Mouse (Mus musculus) kidney, postnatal 10 days (tissue): ENCODE data around the gene Tmem218.

Experiments
- DNase-seq: peaks from one replicate; pipeline ENCODE4 v3.0.0; 2021; ENCODE audit warnings: mixed read lengths

Tmem218 gene

DNA sequence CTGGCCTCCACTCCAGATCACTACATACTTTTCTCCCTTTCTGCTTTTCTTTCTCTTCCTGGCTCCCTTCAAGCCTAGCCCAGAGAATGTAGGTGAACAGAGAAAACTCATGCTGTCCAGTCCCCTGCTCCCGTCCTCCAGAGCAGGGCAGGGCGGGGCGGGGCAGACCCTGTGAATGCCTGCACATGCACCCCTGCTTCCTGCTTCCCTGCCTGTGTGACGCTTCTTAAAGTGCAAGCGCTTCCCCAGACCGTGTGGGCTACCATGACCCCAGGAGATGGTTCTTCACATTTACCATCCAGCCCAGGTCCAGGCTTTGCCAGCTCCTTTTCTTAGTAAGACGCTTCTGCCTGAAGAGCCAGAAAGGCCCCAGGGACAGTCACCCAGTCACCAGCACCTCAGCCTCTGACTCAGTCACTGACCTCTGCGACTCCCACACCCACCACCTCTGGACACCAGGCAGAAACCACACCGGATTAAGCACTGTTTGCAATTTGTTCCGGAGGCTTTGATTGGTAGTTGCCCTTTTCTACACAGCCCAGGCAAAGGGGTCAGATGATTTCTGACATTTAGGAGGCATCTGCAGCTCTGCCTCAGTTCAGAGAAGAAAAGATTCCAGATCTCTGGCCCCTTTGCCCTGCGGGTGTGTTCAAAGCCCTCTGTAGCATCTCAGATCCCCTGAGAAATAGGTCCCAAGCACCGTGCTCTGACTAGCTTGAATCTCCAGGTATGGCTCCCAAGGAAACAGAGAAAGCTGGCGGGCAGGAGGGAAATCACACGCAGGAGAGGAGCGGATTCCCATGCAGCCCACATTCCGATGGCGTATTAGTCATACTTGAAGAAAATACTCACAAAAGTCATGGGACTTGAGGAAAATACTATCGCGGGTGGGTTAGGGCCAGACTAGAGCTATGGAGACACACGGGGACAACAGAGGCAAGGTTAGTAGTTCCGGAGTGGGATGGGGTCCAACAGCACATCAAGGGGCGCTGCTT is 24.5 kb downstream of the Tmem218 start:
- no peak for DNase-seq

DNA sequence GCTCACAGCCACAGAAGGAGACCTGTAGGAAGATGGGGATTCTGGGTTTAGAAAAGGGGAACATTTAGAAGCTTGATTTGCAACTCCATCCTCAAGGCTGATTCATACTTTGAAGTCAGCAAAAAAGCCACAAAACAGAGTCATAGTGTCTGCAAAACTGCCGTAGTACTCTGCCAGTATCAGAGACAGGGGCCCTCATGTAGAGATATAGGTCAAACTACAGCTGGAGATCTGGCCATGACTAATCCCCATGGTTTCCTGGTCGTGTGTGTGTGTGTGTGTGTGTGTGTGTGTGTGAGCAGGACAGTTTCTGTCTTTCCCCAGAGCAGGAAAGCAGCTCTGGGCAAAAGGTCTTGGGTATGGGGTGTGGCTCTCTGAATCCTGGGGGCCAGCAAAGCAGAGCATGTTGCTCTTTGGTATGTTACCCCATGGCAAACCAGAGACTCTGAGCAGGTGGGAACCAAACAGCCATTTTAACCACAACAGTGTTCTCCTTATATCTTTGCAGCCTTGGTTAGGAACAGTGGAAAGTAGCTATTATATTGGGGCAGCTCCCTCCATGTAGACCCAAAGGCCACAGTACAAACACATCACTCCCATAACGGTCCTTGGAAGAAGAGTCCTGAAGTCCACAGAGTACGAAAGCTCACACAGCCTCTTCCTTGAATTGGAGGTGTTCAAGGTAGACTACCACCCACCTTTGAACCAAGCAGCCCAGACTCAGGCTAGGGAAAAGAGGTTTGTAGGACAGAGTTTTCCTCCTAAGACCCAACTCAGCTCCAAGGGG is 28.1 kb downstream of the Tmem218 start:
- peak; percentile 40 for DNase-seq

DNA sequence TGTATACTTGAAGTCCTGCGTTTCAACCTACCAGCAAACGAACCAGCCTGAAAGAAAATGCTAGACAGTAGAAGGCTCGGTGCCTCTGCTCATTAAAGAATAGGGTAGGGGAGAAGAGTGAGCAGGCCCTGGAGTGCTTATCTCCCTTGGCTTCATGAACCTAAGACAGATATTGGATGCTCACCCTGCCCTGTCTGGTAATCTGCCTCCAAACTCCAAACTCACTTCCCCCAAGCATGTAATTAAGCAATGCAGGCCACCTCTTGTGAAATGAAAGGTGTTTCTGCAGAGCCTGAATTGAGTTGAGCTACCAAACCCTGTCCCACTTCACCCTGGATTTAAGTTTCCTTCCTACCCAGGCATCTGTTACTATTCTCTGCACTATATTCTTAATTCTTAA is 34.7 kb downstream of the Tmem218 start:
- DNase-seq: no peak

DNA sequence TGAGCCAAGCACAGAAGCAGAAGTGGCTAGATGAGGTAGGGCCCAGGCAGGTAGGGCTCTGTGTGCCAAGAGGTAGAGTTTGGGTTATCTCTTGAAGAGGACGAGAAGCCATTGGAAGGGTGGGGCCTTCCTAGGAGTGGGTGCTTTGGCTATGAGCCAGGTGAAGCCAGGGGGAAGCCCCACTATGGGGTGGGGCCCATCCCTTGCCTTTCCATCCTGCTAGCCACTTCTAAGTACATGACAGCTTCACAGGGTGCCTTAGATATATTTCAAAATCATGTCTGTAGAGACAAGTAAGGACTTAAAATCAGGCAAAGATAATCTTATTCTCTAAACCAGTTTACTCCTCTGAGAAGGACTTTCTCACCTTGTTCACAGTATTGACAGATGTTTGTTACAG is 36.6 kb downstream of the Tmem218 start:
- DNase-seq: no peak

DNA sequence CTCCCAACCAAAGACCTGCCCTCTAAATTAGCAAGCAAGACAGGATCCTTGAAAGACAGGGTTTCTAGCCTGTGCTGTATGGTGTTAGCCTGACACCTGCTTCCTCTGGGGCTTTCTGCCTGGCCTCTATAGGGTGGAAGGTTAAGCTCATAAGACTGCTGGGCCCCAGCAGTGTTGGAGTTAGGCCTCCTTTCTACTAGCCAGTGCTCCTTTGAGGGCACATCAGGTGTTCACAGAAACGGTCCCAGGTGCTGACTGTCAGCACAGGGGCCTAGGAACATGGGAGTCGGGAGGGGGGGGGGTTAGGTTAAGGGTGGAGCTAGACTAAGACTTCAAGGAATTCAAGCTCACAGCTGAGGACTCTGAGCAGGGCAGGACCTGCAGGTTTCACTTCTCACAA is 37.4 kb downstream of the Tmem218 start:
- DNase-seq: no peak

DNA sequence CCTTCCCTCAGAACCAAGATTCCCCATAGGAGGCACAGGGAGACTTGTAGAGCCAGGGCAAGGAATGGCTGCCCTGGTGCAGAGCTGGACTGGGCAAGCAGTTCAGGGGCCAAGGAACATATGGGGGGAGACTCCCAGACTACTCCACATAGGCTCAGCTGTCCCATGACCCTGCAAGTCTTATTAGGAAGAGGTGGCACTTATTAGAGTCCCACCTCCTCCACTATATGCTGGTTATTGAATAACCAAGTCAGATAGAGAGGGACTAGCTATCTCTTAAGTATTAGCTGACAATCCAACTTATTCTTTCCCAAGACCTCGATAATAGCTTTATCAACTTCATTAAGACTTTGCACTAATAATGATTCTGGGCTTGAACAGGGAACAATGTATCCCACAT is 37.8 kb downstream of the Tmem218 start:
- DNase-seq: no peak

DNA sequence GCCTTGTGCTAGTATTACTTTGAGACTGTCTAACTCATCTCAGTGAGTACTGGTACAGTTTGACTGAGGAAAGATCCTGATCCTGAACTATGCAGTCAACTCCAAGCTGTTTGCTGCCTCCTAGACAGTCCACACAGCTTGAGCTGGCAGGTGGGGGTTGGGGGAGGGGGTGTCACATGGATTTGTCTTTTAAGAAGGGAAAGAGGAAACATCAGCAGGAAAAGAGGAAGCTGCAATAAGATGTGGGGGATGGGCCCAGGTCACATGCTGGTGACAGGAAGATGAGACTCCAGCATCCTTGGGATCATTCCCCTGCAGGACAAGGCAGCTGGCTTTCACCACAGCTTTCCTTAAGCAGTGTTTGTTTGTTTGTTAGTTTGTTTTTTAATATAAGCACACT is 39.4 kb downstream of the Tmem218 start:
- peak; percentile 64 for DNase-seq

DNA sequence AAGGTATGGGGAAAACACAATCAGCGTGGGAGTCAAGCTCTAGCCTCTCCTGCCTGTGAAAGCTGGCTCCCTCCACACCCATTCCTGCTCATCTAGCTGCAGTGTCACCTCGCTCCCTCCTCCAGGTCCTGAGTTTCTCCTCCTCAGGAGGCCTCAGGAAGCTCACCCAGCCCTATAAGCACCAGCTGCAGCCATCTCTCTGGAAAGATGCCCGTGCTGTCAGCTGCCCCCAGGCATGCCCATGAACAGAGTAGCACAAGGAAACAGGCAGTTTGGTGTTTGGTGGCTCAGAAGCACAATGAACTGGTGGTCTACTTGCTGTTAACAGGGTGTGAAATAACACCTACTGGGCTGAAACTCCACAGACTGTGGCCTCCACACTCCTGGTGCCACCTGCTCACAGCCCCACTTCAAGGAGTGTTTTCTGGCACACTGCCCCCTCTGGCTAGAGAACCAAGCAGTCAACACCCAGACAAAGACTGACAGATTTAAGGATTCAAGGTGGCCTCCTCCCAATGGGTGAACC is 40.4 kb downstream of the Tmem218 start:
- DNase-seq: no peak

DNA sequence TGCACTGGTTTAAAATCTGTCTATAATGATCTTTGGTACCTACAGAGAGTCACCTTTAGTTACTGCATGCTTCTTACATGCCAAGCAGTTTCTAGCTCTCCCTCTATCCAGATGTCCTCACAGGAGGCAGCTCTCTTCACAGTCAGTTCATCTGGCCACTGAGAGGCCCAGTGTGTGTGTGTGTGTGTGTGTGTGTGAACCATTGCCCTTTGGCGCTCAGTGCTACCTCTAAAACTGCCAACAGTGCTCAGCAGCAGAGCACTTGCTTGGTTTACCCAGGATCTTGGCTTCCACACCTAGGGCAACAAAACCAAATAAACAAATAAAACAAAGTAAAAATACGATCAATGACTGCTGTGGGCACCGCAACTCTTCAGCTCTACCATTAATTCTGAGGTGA is 42.0 kb downstream of the Tmem218 start:
- no peak for DNase-seq

DNA sequence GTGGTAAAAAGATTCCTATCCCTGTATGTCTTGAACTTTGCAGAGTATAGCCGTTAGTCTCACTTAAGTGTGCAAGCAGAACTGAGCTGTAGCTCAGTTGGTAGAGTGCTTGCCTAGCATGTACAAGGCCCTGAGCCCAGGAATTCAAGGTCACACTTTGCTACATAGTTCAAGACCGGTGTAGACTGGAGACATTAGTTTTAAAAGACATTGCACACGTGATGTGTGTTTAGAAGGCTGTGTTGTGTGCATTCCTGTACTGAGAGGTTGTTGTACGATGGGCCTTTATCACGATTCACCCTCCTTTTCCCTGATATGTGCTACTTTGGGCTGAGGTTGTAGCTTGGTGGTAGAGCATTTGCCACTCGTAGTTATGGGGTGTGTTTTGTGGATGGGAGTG is 42.6 kb downstream of the Tmem218 start:
- no peak for DNase-seq

DNA sequence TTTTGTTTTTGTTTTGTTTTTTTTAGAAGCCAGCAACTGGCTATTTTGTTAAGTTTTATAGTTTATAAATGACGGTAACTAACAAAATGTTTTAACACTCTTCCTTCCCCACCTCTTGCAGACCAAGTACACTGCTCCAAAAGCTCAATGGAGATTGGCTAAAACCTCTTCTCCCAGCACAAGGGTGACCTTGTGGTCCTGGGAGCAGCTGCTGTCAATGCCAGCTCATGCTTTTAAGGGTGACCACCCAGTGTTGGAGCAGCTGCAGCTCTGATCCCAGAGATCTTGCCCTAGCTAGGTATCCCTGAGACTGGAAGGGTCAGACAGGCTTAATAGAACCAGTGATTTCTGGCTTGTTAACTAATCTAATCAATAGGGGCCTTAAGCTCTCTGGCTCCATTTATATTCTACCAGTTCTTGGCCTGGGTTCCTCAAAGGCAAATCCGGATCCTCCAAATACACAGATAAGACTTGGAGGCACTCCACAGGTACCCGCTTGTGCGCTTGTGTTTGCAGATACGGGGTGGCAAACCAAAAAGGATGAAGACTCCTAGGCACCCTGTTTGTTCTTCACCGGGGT is 46.6 kb downstream of the Tmem218 start:
- DNase-seq: no peak

DNA sequence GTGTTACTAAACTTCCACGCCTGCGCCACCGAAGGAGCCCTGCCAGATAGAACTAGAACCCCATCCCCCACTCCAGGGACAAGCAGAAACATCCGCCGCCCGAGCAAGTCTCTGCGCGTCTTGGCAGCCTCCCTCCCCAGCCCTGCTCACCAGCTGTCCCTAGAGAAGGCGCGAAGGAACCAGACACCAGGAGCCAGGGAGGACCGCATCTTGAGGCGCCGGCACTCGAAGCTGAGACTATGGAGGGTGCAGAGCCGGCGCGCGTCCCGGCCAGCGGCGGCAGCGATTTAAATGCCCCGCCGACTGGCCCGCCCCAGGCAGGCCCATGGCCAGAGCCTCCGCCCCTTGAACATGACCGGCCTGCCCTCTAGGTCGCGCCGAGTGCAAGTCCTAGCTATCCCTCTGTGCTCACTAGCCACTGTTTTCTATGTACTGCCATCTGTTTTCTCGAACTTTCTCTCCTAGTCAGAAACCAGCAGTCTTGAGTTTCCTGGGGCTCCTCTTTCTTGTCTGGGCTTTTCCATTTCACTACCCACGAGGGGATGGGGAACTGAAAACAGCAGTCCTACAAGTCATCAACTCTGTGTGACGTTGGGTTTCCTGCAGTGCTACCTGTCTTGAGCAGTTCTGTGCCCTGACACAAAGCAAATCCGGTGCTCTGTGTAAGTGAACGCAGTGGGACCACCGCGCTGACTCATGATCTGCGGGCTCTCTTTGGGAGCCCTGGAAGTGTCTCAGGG is 47.3 kb downstream of the Tmem218 start, which contains the start of gene Slc37a2:
TSS of gene Slc37a2 (minus strand) at position 590 of the 740 bp plus-strand sequence.
- peak; percentile 77 for DNase-seq

DNA sequence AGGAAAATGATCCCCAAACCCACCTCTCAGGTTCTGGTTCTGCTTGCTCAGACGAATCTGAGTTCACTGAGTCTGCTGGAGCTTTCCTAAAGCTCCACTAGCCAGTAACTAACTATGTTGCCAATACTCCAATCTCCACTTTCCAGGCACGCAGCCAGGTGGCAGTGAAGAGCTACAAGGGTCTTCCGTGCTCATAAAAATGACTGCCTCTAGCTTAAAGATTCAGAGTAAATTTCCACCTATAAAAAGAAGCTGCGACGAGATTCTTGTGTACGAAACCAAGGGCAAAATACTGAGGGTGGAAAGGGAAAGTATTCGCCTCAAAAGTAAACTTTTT is 47.8 kb downstream of the Tmem218 start:
- DNase-seq: peak; percentile 78

DNA sequence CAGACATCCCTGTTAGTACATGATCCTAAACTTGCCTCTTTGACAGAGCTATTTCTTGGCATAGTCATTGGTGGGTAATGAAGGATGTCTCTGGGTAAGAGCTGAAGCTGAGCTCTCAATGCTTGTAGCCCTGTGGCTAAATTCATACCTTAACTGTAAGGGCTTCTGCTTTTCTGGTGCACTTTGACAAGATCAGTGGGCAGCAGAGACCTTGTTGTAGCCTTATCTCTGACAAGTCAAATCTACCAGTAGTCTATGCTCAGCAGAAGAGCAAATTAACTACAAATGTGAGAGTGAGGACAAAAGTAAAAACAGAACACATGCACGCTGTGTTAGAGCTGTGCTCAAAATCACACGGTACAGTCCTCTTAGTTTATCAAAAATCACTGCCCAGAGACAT is 58.6 kb downstream of the Tmem218 start:
- no peak for DNase-seq
